Mouse (Mus musculus) duodenum, adult 2 months (tissue): ENCODE data around the gene Trim38. TPM values are rescaled to one million over a fixed set of nuclear protein-coding genes. Genes with fewer than 3 reads are reported as not detected.

Experiments used
- polyA plus RNA-seq: library from polyadenylated mRNA; depleted of rRNA; stranded (reverse); fragments of >200 nt; gene quantifications from 2 replicates; pipeline ENCODE4 v1.2.3, GENCODE M21; 2012; ENCODE audit warnings: low replicate concordance; rRNA removed

Trim38 gene
- 0.71 and 3.3 TPM in 2 replicates for polyA plus RNA-seq

DNA sequence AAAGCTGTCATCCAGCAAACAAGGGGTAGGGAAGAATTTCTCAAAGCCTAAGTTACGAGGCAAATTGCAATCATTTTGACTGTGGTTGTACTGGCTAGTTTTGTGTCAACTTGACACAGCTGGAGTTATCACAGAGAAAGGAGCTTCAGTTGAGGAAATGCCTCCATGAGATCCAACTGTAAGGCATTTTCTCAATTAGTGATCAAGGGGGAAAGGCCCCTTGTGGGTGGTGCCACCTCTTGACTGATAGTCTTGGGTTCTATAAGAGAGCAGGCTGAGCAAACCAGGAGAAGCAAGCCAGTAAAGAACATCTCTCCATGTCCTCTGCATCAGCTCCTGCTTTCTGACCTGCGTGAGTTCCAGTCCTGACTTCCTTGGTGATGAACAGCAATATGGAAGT is at the start of gene Trim38:
Gene Trim38, plus strand, starts transcription at position 301 of the 400 bp plus-strand sequence.

DNA sequence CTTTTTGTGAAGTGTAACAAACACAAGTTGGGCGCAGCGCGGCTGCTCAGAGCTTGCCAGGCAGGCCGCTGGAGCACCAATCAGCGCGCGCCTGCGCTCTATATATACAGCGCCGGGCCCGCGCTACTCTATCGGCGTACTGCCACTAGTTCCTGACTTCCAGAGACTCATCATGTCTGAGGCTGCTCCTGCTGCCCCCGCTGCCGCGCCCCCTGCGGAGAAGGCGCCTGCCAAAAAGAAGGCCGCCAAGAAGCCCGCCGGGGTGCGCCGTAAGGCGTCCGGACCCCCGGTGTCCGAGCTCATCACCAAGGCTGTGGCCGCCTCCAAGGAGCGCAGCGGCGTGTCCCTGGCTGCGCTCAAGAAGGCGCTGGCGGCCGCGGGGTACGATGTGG is 31.0 kb upstream of the Trim38 start, which contains the start of gene Hist1h1c:
Gene Hist1h1c, plus strand, starts transcription at position 132 of the 392 bp plus-strand sequence.

DNA sequence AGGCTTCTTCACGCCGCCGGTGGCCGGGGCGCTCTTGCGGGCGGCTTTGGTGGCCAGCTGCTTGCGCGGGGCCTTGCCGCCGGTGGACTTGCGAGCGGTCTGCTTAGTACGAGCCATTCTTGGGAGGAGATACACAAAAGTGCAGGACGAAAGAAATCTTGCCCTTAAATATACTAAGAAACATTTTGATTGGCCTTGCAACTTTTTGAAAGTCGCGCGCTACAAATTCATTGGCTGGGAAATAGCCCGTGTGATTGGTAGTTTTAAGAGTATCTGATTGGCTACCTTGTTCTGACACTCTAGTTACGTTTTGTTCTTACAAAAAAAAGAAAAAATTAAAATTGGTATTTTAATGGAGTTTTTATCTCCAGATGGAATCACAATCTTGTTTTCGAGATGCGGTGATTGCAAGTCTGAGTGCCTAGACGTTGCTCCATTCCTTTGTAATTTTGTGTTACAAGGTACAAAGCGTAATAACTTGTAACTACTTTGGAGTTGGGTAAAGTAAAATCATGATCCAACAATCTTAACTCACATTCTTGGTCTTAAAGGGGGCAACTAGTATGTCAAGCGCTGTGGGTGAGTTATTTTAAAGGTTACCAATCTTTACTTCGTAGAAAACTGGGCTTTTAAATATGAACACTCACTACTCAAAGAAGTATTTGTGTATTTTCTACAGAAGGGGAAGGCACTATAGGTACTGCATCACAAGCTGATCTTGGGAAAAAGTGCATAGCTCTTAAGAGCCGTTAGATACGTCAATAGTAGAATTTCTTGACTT is 24.1 kb upstream of the Trim38 start, which contains the start of gene Hist1h3c:
Gene Hist1h3c, minus strand, starts transcription at position 222 of the 781 bp plus-strand sequence.

DNA sequence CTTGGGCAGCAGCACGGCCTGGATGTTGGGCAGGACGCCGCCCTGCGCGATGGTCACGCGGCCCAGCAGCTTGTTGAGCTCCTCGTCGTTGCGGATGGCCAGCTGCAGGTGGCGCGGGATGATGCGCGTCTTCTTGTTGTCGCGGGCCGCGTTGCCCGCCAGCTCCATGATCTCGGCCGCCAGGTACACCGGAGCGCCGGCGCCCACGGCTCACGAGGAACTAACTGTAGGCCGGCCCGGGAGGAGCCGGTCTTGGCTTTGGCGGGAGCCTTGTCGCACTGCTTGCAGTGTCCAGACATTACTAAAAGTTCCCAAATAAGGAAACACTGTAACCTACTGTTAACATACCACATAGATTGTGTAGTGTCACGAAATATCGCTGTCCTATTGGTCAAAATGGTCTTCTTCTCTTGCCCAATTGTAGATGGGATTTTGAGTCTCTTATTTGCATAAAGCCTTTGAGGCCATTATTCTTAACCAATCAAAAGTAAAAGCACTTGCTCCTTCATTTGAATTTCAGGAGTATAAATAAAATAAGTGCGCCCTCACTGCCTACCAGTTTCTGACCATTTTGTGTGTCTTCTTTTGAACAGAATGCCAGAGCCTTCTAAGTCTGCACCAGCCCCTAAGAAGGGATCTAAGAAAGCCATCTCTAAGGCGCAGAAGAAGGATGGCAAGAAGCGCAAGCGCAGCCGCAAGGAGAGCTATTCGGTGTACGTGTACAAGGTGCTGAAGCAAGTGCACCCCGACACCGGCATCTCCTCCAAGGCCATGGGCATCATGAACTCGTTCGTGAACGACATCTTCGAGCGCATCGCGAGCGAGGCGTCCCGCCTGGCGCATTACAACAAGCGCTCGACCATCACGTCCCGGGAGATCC is 23.3 kb upstream of the Trim38 start, which contains the start of gene Hist1h2bb:
Gene Hist1h2bb, plus strand, starts transcription at position 534 of the 880 bp plus-strand sequence.

DNA sequence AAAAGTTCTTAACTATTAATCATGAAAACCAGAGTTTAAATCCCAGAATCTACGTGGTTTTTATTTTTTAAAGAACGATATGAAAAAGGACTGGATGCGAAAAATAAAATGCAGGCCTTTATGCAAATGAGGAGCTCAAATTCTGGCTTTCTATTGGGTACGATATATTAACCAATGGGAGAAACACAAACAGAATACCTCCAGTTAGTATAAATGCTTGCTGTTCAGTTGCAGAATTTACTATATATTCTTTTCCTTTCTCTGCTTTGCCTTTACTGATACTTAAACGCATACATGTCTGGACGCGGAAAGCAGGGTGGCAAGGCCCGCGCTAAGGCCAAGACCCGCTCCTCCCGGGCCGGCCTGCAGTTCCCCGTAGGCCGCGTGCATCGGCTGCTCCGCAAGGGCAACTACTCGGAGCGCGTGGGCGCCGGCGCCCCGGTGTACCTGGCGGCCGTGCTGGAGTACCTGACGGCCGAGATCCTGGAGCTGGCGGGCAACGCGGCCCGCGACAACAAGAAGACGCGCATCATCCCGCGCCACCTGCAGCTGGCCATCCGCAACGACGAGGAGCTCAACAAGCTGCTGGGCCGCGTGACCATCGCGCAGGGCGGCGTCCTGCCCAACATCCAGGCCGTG is 18.8 kb upstream of the Trim38 start, which contains the start of gene Hist1h2ab:
Gene Hist1h2ab, plus strand, starts transcription at position 288 of the 639 bp plus-strand sequence.

DNA sequence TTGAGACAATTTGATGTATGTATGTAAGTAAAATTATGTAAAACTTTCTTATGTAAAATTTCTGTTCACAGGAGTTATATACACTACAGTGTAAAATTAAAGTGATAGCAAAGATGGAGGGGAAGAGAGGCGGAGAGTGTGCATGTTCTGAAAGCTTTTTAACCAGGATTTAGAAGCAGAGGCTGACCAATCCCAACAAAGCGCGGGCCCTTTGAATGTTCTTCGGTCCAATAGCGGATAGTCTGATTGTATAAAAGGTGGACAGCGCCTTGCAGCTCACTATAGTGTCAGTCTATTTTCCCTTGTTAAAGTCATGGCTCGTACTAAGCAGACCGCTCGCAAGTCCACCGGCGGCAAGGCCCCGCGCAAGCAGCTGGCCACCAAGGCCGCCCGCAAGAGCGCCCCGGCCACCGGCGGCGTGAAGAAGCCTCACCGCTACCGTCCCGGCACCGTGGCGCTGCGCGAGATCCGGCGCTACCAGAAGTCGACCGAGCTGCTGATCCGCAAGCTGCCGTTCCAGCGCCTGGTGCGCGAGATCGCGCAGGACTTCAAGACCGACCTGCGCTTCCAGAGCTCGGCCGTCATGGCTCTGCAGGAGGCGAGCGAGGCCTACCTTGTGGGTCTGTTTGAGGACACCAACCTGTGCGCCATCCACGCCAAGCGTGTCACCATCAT is 17.5 kb upstream of the Trim38 start, which contains the start of gene Hist1h3b:
Gene Hist1h3b, plus strand, starts transcription at position 201 of the 675 bp plus-strand sequence.

DNA sequence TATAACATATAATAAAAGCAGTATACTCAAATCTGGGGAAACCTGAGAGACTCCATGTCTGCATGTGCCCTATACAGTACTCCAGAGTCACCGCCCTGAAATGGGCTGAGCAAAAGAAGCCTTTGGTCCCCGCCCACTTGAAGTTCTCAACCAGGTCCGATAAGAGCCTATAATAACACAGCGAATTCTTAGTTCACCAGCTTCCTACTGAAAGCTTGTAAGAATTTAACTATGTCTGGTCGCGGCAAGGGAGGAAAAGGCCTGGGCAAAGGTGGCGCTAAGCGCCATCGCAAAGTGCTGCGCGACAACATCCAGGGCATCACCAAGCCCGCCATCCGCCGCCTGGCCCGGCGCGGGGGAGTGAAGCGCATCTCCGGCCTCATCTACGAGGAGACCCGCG is 12.9 kb upstream of the Trim38 start, which contains the start of gene Hist1h4b:
Gene Hist1h4b, plus strand, starts transcription at position 224 of the 400 bp plus-strand sequence.

DNA sequence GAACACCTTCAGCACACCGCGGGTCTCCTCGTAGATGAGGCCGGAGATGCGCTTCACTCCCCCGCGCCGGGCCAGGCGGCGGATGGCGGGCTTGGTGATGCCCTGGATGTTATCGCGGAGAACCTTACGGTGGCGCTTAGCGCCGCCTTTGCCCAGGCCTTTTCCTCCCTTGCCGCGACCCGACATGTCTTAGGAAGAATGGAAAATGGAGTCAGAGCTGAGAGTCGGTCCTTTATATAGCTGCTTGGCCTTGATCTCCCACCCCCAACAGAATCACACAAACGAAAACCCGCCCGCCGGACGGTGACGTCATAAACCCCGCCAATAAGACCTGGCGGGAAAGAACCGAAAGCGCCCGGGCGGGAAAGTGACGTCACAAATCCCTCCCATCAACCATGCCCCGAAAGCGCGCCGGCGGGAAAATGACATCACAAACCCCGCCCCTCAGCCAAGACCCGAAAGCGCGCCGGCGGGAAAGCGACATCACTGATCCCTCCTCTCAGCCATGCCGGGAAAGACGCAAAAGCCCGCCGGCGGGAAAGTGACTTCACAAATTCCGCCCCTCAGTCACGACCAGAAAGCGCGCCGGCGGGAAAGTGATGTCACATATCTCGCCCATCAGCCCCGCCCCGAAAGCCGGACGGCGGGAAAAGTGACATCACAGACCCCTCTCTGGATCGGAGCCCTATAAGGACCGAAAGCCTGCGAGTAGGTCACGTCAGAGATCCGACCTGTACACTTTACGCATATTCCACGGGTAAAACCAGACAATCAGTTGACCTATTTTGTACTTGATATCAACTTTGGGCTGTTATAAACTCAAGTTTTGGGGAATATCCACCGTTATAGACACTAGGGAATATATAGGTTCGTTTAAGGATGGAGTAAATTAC is 8.5 kb upstream of the Trim38 start, which contains the start of gene Hist1h4a:
Gene Hist1h4a, minus strand, starts transcription at position 259 of the 893 bp plus-strand sequence.

DNA sequence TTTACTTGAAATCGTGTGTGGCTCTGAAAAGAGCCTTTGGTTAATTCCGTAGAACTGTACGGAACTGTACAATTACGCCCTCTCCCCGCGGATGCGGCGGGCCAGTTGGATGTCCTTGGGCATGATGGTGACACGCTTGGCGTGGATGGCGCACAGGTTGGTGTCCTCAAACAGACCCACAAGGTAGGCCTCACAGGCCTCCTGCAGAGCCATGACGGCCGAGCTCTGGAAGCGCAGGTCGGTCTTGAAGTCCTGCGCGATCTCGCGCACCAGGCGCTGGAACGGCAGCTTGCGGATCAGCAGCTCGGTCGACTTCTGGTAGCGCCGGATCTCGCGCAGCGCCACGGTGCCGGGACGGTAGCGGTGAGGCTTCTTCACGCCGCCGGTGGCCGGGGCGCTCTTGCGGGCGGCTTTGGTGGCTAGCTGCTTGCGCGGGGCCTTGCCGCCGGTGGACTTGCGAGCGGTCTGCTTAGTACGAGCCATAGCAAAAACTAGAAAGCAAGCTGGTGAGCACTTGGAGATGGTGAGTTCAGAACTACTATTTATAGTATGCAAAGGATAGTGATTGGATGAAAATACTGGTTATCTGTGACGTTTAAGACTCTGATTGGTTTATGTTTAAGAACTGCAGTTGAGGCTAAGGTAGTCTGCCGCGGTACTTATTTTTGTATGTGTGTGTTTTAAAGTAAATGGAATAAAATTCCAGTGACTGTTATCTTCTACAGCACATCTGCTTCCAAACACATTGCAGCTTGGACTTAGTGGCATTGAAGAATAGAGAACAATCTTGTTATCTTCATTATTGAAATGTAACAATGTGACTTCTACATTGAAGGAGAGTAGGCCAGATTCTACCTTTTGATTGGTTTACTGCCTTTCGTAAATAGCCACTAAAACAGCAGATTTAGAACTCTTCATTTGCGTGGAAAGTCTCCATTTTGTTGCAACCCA is 7.6 kb upstream of the Trim38 start, which contains the start of gene Hist1h3a:
Gene Hist1h3a, minus strand, starts transcription at position 516 of the 951 bp plus-strand sequence.

DNA sequence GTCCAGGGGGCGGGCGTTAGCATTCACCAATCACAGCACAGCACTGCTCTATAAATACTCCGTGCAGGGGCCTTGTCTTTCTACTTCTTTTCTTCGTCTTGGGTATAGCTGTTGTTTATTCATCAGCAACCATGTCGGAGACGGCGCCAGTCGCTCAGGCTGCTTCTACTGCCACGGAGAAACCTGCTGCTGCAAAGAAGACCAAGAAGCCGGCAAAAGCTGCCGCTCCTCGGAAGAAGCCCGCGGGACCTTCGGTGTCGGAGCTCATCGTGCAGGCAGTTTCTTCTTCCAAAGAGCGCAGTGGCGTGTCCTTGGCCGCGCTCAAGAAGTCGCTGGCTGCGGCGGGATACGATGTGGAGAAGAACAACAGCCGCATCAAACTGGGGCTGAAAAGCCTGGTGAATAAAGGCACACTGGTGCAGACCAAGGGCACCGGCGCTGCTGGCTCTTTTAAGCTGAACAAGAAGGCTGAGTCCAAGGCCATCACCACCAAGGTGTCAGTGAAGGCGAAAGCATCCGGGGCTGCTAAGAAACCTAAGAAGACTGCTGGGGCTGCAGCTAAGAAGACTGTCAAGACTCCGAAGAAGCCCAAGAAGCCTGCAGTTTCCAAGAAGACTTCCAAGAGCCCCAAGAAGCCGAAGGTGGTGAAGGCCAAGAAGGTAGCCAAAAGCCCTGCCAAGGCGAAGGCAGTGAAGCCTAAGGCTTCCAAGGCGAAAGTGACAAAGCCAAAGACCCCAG is 6.0 kb upstream of the Trim38 start, which contains the start of gene Hist1h1a:
Gene Hist1h1a, plus strand, starts transcription at position 81 of the 738 bp plus-strand sequence.

DNA sequence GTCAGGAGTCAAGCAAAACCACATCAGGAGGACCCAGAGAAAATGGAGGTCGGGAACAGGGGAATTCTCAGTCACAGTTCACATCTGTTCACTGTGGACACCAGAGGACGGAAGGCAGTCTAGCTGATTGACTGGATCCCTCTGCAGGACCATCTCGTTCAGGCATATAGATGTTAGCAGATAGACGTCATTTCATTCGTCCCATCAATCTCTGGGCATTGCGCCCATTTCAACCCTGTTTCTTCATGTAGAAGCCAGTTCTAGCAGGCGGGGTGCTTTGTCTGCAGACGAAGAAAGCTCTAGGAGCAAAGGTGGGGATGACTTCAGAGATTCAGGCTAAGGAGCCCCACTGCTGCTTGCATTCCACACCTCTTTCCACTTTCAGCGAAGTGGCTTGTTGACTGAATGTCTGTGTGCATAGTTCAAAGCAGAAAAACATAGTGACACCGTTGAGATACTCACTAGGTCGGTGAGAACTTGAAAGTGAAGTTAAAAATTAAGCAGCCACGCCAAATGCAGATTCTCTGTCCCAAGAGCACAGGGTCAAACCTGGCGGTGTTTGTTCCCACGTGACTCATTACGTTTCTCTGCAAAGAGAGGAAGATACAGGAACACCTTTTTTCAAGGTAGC is 36.8 kb downstream of the Trim38 start, which contains the start of gene Slc17a2:
Gene Slc17a2, plus strand, starts transcription at position 572 of the 631 bp plus-strand sequence.

DNA sequence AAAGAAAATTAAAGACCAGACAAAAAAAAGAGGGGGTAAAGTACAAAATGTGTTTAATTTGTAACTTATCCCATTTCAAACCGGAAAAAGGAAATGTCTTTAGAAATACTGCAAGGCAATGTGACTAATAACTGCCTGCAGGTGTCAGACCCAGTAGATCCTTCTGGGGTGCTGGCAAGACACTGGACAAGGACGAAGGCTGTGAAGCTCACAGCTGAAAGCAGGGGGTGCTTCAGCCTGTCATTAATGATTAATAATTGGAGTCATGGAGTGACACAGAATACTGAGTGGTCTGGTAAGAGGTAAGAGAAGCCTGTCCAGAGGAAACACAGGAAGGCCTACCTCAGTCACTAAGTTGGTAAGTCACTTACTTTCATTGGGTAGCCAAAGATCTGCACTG is 69.6 kb downstream of the Trim38 start, which contains the start of gene Slc17a3:
Gene Slc17a3, plus strand, starts transcription at position 127 of the 400 bp plus-strand sequence.

Other genes starting within 250 kb of the Trim38 start
- 12.7 and 22.9 TPM in 2 replicates for gene Hist1h4h, start 238.9 kb upstream of the Trim38 start, polyA plus RNA-seq
- gene Hist1h2af, start 236.0 kb upstream of the Trim38 start, polyA plus RNA-seq: 782 and 1,968 TPM in 2 replicates
- 41.4 and 47.8 TPM in 2 replicates for gene Hist1h3g, start 234.5 kb upstream of the Trim38 start, polyA plus RNA-seq
- 3.4 and 4.2 TPM in 2 replicates for gene Hist1h2bh, start 226.5 kb upstream of the Trim38 start, polyA plus RNA-seq
- gene Hist1h3f, start 225.9 kb upstream of the Trim38 start, polyA plus RNA-seq: 12.4 and 14.5 TPM in 2 replicates
- 6.2 and 12.0 TPM in 2 replicates for gene Hist1h4f, start 218.3 kb upstream of the Trim38 start, polyA plus RNA-seq
- 0.11 and 0.13 TPM in 2 replicates for gene Hist1h1d, start 216.7 kb upstream of the Trim38 start, polyA plus RNA-seq
- 34.6 and 43.8 TPM in 2 replicates for gene Hist1h3e, start 207.5 kb upstream of the Trim38 start, polyA plus RNA-seq
- 11.9 and 48.7 TPM in 2 replicates for gene Hist1h2ae, start 198.7 kb upstream of the Trim38 start, polyA plus RNA-seq
- 29.6 and 41.4 TPM in 2 replicates for gene Hist1h2bg, start 198.5 kb upstream of the Trim38 start, polyA plus RNA-seq
- gene Hist1h2bf, start 195.7 kb upstream of the Trim38 start, polyA plus RNA-seq: 13.2 and 22.0 TPM in 2 replicates
- 3.7 and 15.3 TPM in 2 replicates for gene Hist1h2ad, start 195.5 kb upstream of the Trim38 start, polyA plus RNA-seq
- 13.1 and 33.1 TPM in 2 replicates for gene Hist1h3d, start 194.2 kb upstream of the Trim38 start, polyA plus RNA-seq
- 7.5 and 12.3 TPM in 2 replicates for gene Hist1h4d, start 188.3 kb upstream of the Trim38 start, polyA plus RNA-seq
- 1.4 and 1.6 TPM in 2 replicates for gene Hist1h2be, start 148.8 kb upstream of the Trim38 start, polyA plus RNA-seq
- gene Hist1h1e, start 147.4 kb upstream of the Trim38 start, polyA plus RNA-seq: 2.3 and 2.7 TPM in 2 replicates
- 1.3 and 5.1 TPM in 2 replicates for gene Hist1h2ac, start 86.0 kb upstream of the Trim38 start, polyA plus RNA-seq
- 151 and 487 TPM in 2 replicates for gene Hist1h2bc, start 85.7 kb upstream of the Trim38 start, polyA plus RNA-seq
- not detected in 2 replicates for gene Hist1h1t, start 74.1 kb upstream of the Trim38 start, polyA plus RNA-seq
- gene Hist1h4c, start 71.5 kb upstream of the Trim38 start, polyA plus RNA-seq: 4.4 and 18.3 TPM in 2 replicates
- gene Hfe, start 59.1 kb upstream of the Trim38 start, polyA plus RNA-seq: 5.9 and 6.9 TPM in 2 replicates
- 19.5 and 49.1 TPM in 2 replicates for gene Hist1h1c, start 31.1 kb upstream of the Trim38 start, polyA plus RNA-seq
- gene Hist1h3c, start 24.3 kb upstream of the Trim38 start, polyA plus RNA-seq: 35.9 and 40.8 TPM in 2 replicates
- gene Hist1h2bb, start 23.2 kb upstream of the Trim38 start, polyA plus RNA-seq: 18.7 and 20.8 TPM in 2 replicates
- 22.8 and 64.3 TPM in 2 replicates for gene Hist1h2ab, start 18.8 kb upstream of the Trim38 start, polyA plus RNA-seq
- 30.7 and 39.7 TPM in 2 replicates for gene Hist1h3b, start 17.6 kb upstream of the Trim38 start, polyA plus RNA-seq
- 9.6 and 14.6 TPM in 2 replicates for gene Hist1h4b, start 12.9 kb upstream of the Trim38 start, polyA plus RNA-seq
- gene Hist1h4a, start 8.7 kb upstream of the Trim38 start, polyA plus RNA-seq: 6.3 and 13.5 TPM in 2 replicates
- 21.3 and 31.3 TPM in 2 replicates for gene Hist1h3a, start 7.5 kb upstream of the Trim38 start, polyA plus RNA-seq
- gene Hist1h1a, start 6.2 kb upstream of the Trim38 start, polyA plus RNA-seq: 0.74 and 1.2 TPM in 2 replicates
- 0.06 TPM in 1 of 2 replicates, not detected in the other for gene Slc17a2, start 37.1 kb downstream of the Trim38 start, polyA plus RNA-seq
- not detected in 2 replicates for gene Slc17a3, start 69.5 kb downstream of the Trim38 start, polyA plus RNA-seq
- not detected in 2 replicates for gene Slc17a1, start 97.8 kb downstream of the Trim38 start, polyA plus RNA-seq
- gene Slc17a4, start 145.1 kb downstream of the Trim38 start, polyA plus RNA-seq: 8.6 and 29.0 TPM in 2 replicates
- not detected in 2 replicates for gene Hist1h2ba, start 164.2 kb downstream of the Trim38 start, polyA plus RNA-seq
- not detected in 2 replicates for gene Hist1h2aa, start 164.5 kb downstream of the Trim38 start, polyA plus RNA-seq
- gene Scgn, start 221.3 kb downstream of the Trim38 start, polyA plus RNA-seq: 1.1 and 1.2 TPM in 2 replicates